Mouse (Mus musculus) heart, postnatal 0 days (tissue): Measurements from ENCODE around the gene St5. TPM values are rescaled to one million over a fixed set of nuclear protein-coding genes. Genes with fewer than 3 reads are reported as not detected.
A peak's percentile ranks its signal among the peaks of the same experiment; 100 is the strongest.

Source experiments
- ATAC-seq: fragments of 200-750 bp; cut with Nextera tagmentation; 2 replicates; pipeline ENCODE4 v1.8.0; 2017; ENCODE audit warnings: low read depth, moderate number of reproducible peaks, moderate library complexity; ENCODE audit not compliant: insufficient read depth
- DNase-seq: peaks from one replicate; pipeline ENCODE4 v3.0.0-alpha.2; 2016; ENCODE audit warnings: low spot score
- H3K27ac ChIP-seq: fragments of 300-500 bp; sonication (generic); 2 replicates; pipeline ENCODE4 v1.5.1; 2014; ENCODE audit warnings: low read depth, mild to moderate bottlenecking
- H3K27me3 ChIP-seq: fragments of 300-500 bp; sonication (generic); 2 replicates; pipeline ENCODE4 v1.6.1; 2014; ENCODE audit warnings: low read length, mixed read lengths; ENCODE audit not compliant: control insufficient read depth, insufficient read depth
- H3K36me3 ChIP-seq: fragments of 300-500 bp; sonication (generic); replicated peaks from 2 replicates; pipeline ENCODE4 v1.6.1; 2014; ENCODE audit warnings: low read length, mixed read lengths; ENCODE audit not compliant: control insufficient read depth, insufficient read depth
- H3K4me1 ChIP-seq: fragments of 300-500 bp; sonication (generic); 2 replicates; pipeline ENCODE4 v1.6.1; 2014; ENCODE audit warnings: antibody characterized with exemption; ENCODE audit not compliant: control insufficient read depth, insufficient read depth
- H3K4me2 ChIP-seq: fragments of 300-500 bp; sonication (generic); 2 replicates; pipeline ENCODE4 v1.6.1; 2014; ENCODE audit warnings: low read depth, mild to moderate bottlenecking, low read length, moderate library complexity
- H3K4me3 ChIP-seq: fragments of 300-500 bp; sonication (generic); 2 replicates; pipeline ENCODE4 v1.5.1; 2014; ENCODE audit warnings: low read depth, low read length
- H3K9ac ChIP-seq: fragments of 300-500 bp; sonication (generic); replicated peaks from 2 replicates; pipeline ENCODE4 v1.6.1; 2014; ENCODE audit warnings: low read depth, low read length, mixed read lengths
- H3K9me3 ChIP-seq: fragments of 300-500 bp; sonication (generic); replicated peaks from 2 replicates; pipeline ENCODE4 v1.6.1; 2016; ENCODE audit warnings: low read length; ENCODE audit not compliant: control insufficient read depth
- CTCF ChIP-seq: IDR thresholded peaks from 2 replicates; pipeline ENCODE4 v1.5.1; 2016; ENCODE audit warnings: antibody characterized with exemption, control low read depth, low read depth
- EP300 ChIP-seq: IDR thresholded peaks from 2 replicates; pipeline ENCODE4 v1.6.1; 2016; ENCODE audit warnings: antibody characterized with exemption, low read depth
- WGBS: fragments of 180-500 bp; shearing (Covaris S2); extraction: QIAGEN DNeasy Blood & Tissue Kit; methylation state at CpG from one replicate; pipeline ENCODE4 v1.1.7; 2014; 5-methylcytosine and 5-hydroxymethylcytosine counted together
- polyA plus RNA-seq: library from polyadenylated mRNA; unstranded; fragments of >200 nt; fragmentation: Nextera tagmentation; extraction: Ambion mirVana; gene quantifications from 2 replicates; pipeline ENCODE4 v1.2.1, GENCODE M21; 2015
- total RNA-seq: library from RNA; depleted of rRNA; stranded (reverse); fragments of >200 nt; gene quantifications from 2 replicates; pipeline ENCODE4 v1.2.3, GENCODE M21; 2014; ENCODE audit warnings: low replicate concordance

The St5 gene
- total and polyA plus RNA-seq, 2 experiments from 2014 or later, result 28.8 to 58.8 TPM

- TF ChIP-seq EP300, result no peak
- TF ChIP-seq CTCF, result no peak
- H3K27me3 ChIP-seq, result no peaks in the 10 kb centered on the region
- H3K9me3 ChIP-seq, result no peaks in the 10 kb centered on the region
- H3K4me2 ChIP-seq, result no peak overlapping the region
- no peak for DNase-seq
- H3K9ac ChIP-seq, result no peak overlapping the region
- ATAC-seq, result no peak
- 57% methylated on average over 6 of the region's 6 CpGs for WGBS
- peaks cover 61% of the 10 kb centered on the region for H3K4me1 ChIP-seq
- H3K4me3 ChIP-seq, result no peak overlapping the region
- no peaks in the 10 kb centered on the region for H3K36me3 ChIP-seq
- peak overlapping the region; percentile 63 for H3K27ac ChIP-seq
These were observed 123.7 kb downstream of the St5 start for GRCm38 (mm10) chr7:109579585-109580307.

- H3K4me3 ChIP-seq, result no peak overlapping the region
- ATAC-seq (no peak), DNase-seq (no peak)
- H3K4me1 ChIP-seq, result peaks cover 68% of the 10 kb centered on the region
- H3K36me3 ChIP-seq, result no peaks in the 10 kb centered on the region
- H3K9me3 ChIP-seq, result no peaks in the 10 kb centered on the region
- H3K4me2 ChIP-seq, result no peak overlapping the region
- no peak for TF ChIP-seq CTCF
- TF ChIP-seq EP300, result no peak
- WGBS, result 29% methylated on average over 2 of the region's 2 CpGs
- no peaks in the 10 kb centered on the region for H3K27me3 ChIP-seq
- no peak overlapping the region for H3K9ac ChIP-seq
- peak overlapping the region; percentile 63 for H3K27ac ChIP-seq
These were observed 124.4 kb downstream of the St5 start for GRCm38 (mm10) chr7:109578880-109579584.

- Histone ChIP-seq H3K9ac (0 out of 2 replicates have a peak overlapping the region, but pooled peaks have one; percentile 18), H3K27me3 (no peaks in the 10 kb centered on the region), H3K27ac (peak overlapping the region; percentile 88), H3K4me2 (peak overlapping the region; percentile 27), H3K4me1 (peaks cover 63% of the 10 kb centered on the region), H3K4me3 (no peak overlapping the region), H3K9me3 (no peaks in the 10 kb centered on the region), H3K36me3 (no peaks in the 10 kb centered on the region)
- WGBS, result 24% methylated on average over 11 of the region's 11 CpGs
- ATAC-seq (peak; percentile 53), DNase-seq (peak; percentile 76)
- TF ChIP-seq CTCF, result no peak
- TF ChIP-seq EP300, result peak; percentile 66; the same call in 1 of the 2 replicates
These were observed 126.8 kb downstream of the St5 start for GRCm38 (mm10) chr7:109576321-109577314.

- Histone ChIP-seq H3K9me3 (no peaks in the 10 kb centered on the region), H3K9ac (no peak overlapping the region), H3K4me2 (no peak overlapping the region), H3K27ac (peak overlapping the region; percentile 22; the same call in 1 of the 2 replicates), H3K27me3 (no peaks in the 10 kb centered on the region), H3K4me1 (peaks cover 45% of the 10 kb centered on the region), H3K36me3 (peaks cover 4% of the 10 kb centered on the region; the same call in 1 of the 2 replicates), H3K4me3 (no peak overlapping the region)
- no peak for DNase-seq
- 52% methylated on average over 7 of the region's 7 CpGs for WGBS
- peak; percentile 66 for ATAC-seq
- TF ChIP-seq EP300 (no peak), CTCF (no peak)
These were observed 129.2 kb downstream of the St5 start for GRCm38 (mm10) chr7:109574166-109574565.

- no peak for ATAC-seq
- no peak overlapping the region for H3K27ac ChIP-seq
These were observed 135.0 kb downstream of the St5 start for GRCm38 (mm10) chr7:109568391-109568892.

More at GRCm38 (mm10) chr7:109568391-109568892, 135.0 kb downstream of the St5 start:
- H3K4me3 ChIP-seq, result no peak overlapping the region
- no peak overlapping the region for H3K9ac ChIP-seq
- H3K4me1 ChIP-seq, result peaks cover 17% of the 10 kb centered on the region
- H3K27me3 ChIP-seq, result no peaks in the 10 kb centered on the region
- no peak for DNase-seq
- peaks cover 7% of the 10 kb centered on the region; the same call in 1 of the 2 replicates for H3K36me3 ChIP-seq
- TF ChIP-seq EP300, result no peak
- TF ChIP-seq CTCF, result no peak
- 84% methylated on average over 4 of the region's 4 CpGs for WGBS
- no peak overlapping the region for H3K4me2 ChIP-seq
- no peaks in the 10 kb centered on the region for H3K9me3 ChIP-seq
